Mouse (Mus musculus): ENCODE results near the gene Gid8. TPM values are rescaled to one million over a fixed set of nuclear protein-coding genes. Genes with fewer than 3 reads are reported as not detected.
"Not testable (repeated sequence)": the region's sequence is repeated elsewhere in the genome, so short reads cannot be mapped to it uniquely, and the experiment has no call there.

The Gid8 gene
- polyA plus RNA-seq, 1 experiment from 2014 or later, result 54.9 TPM

GRCm38 (mm10) chr2:180711527-180711926 is 1.6 kb downstream of the Gid8 start:
- peaks cover 40% of the 10 kb centered on the region for H3K4me1 ChIP-seq
- peaks cover 14% of the 10 kb centered on the region for H3K36me3 ChIP-seq
- no peak overlapping the region for H3K27ac ChIP-seq (replicated peaks)
- H3K9ac ChIP-seq (replicated peaks), result peak overlapping the region; percentile 97
- no peaks in the 10 kb centered on the region for H3K27me3 ChIP-seq (replicated peaks)
- WGBS, result 47% methylated on average over 4 of the region's 4 CpGs
- ATAC-seq (ENCODE audit: low FRiP score), result no peak
- peak overlapping the region; percentile 96; the same call in 1 of the 2 replicates for H3K4me3 ChIP-seq (replicated peaks)
- peak overlapping the region; percentile 76 for H3K4me2 ChIP-seq
- H3K9me3 ChIP-seq (replicated peaks), result no peaks in the 10 kb centered on the region

- 95% methylated on average over 5 of the region's 5 CpGs for WGBS
- Histone ChIP-seq H3K9ac (replicated peaks) (no peak overlapping the region), H3K4me3 (replicated peaks) (no peak overlapping the region), H3K9me3 (replicated peaks) (no peaks in the 10 kb centered on the region), H3K4me1 (peaks cover 36% of the 10 kb centered on the region), H3K27me3 (replicated peaks) (no peaks in the 10 kb centered on the region), H3K4me2 (no peak overlapping the region), H3K36me3 (peaks cover 21% of the 10 kb centered on the region), H3K27ac (replicated peaks) (no peak overlapping the region)
- no peak for ATAC-seq (ENCODE audit: low FRiP score)
Observed at GRCm38 (mm10) chr2:180712037-180712689, 2.2 kb downstream of the Gid8 start.

- not testable (repeated sequence) for H3K9me3 ChIP-seq (replicated peaks)
- 94% methylated on average over 5 of the region's 5 CpGs for WGBS
- H3K36me3 ChIP-seq, result peaks cover 64% of the 10 kb centered on the region
Observed at GRCm38 (mm10) chr2:180722748-180723147, 12.8 kb downstream of the Gid8 start.

GRCm38 (mm10) chr2:180723865-180724264 is 13.9 kb downstream of the Gid8 start:
- H3K4me1 ChIP-seq, result peaks cover 8% of the 10 kb centered on the region
- peaks cover 53% of the 10 kb centered on the region for H3K36me3 ChIP-seq
- H3K4me2 ChIP-seq, result no peak overlapping the region
- no peak overlapping the region for H3K4me3 ChIP-seq (replicated peaks)
- no peak for ATAC-seq (ENCODE audit: low FRiP score)
- no peak overlapping the region for H3K9ac ChIP-seq (replicated peaks)
- no peak overlapping the region for H3K27ac ChIP-seq (replicated peaks)
- WGBS, result 70% methylated on average over 2 of the region's 2 CpGs
- H3K27me3 ChIP-seq (replicated peaks), result no peaks in the 10 kb centered on the region
- H3K9me3 ChIP-seq (replicated peaks), result no peaks in the 10 kb centered on the region

More at GRCm38 (mm10) chr2:180722748-180723147, 12.8 kb downstream of the Gid8 start:
- not testable (repeated sequence) for H3K27ac ChIP-seq (replicated peaks); H3K27me3 ChIP-seq (replicated peaks); H3K9ac ChIP-seq (replicated peaks); H3K4me1 ChIP-seq; H3K4me2 ChIP-seq; ATAC-seq (ENCODE audit: low FRiP score); H3K4me3 ChIP-seq (replicated peaks)

GRCm38 (mm10) chr2:180724585-180725413 is 14.9 kb downstream of the Gid8 start, which contains the start of gene Slc17a9:
TSS of gene Slc17a9 (plus strand) at chr2:180725263.
- Histone ChIP-seq H3K9me3 (replicated peaks) (no peaks in the 10 kb centered on the region), H3K27me3 (replicated peaks) (no peaks in the 10 kb centered on the region), H3K4me3 (replicated peaks) (no peak within 1 kb of the TSS), H3K27ac (replicated peaks) (no peak within 1 kb of the TSS), H3K4me1 (peaks cover 8% of the 10 kb centered on the region), H3K9ac (replicated peaks) (no peak within 1 kb of the TSS), H3K36me3 (peaks cover 45% of the 10 kb centered on the region), H3K4me2 (peak within 1 kb of the TSS; percentile 34)
- ATAC-seq (ENCODE audit: low FRiP score), result no peak
- 7% methylated on average over 18 of the region's 18 CpGs for WGBS

GRCm38 (mm10) chr2:180725414-180725778 is 15.5 kb downstream of the Gid8 start:
- no peak overlapping the region for H3K27ac ChIP-seq (replicated peaks)
- no peak overlapping the region for H3K9ac ChIP-seq (replicated peaks)
- ATAC-seq (ENCODE audit: low FRiP score), result no peak
- peaks cover 8% of the 10 kb centered on the region for H3K4me1 ChIP-seq
- no peak overlapping the region for H3K4me3 ChIP-seq (replicated peaks)
- no peaks in the 10 kb centered on the region for H3K27me3 ChIP-seq (replicated peaks)
- H3K4me2 ChIP-seq, result peak overlapping the region; percentile 34
- no peaks in the 10 kb centered on the region for H3K9me3 ChIP-seq (replicated peaks)
- 7% methylated on average over 6 of the region's 6 CpGs for WGBS
- H3K36me3 ChIP-seq, result peaks cover 39% of the 10 kb centered on the region

GRCm38 (mm10) chr2:180725856-180726629 is 16.1 kb downstream of the Gid8 start:
- Histone ChIP-seq H3K9ac (replicated peaks) (no peak overlapping the region), H3K36me3 (peaks cover 33% of the 10 kb centered on the region), H3K9me3 (replicated peaks) (no peaks in the 10 kb centered on the region), H3K4me1 (peaks cover 8% of the 10 kb centered on the region), H3K4me3 (replicated peaks) (no peak overlapping the region), H3K27me3 (replicated peaks) (no peaks in the 10 kb centered on the region), H3K4me2 (no peak overlapping the region), H3K27ac (replicated peaks) (no peak overlapping the region)
- 47% methylated on average over 8 of the region's 8 CpGs for WGBS
- no peak for ATAC-seq (ENCODE audit: low FRiP score)

- 79% methylated on average over 6 of the region's 6 CpGs for WGBS
- no peak overlapping the region for H3K27ac ChIP-seq (replicated peaks)
- peaks cover 8% of the 10 kb centered on the region for H3K4me1 ChIP-seq
- H3K9me3 ChIP-seq (replicated peaks), result no peaks in the 10 kb centered on the region
- H3K36me3 ChIP-seq, result peaks cover 25% of the 10 kb centered on the region
- ATAC-seq (ENCODE audit: low FRiP score), result no peak
- H3K4me2 ChIP-seq, result no peak overlapping the region
- no peak overlapping the region for H3K9ac ChIP-seq (replicated peaks)
- no peak overlapping the region for H3K4me3 ChIP-seq (replicated peaks)
- no peaks in the 10 kb centered on the region for H3K27me3 ChIP-seq (replicated peaks)
Observed at GRCm38 (mm10) chr2:180726658-180727442, 16.9 kb downstream of the Gid8 start.

GRCm38 (mm10) chr2:180727613-180728021 is 17.7 kb downstream of the Gid8 start:
- no peak for ATAC-seq (ENCODE audit: low FRiP score)
- Histone ChIP-seq H3K9me3 (replicated peaks) (no peaks in the 10 kb centered on the region), H3K36me3 (peaks cover 18% of the 10 kb centered on the region), H3K9ac (replicated peaks) (no peak overlapping the region), H3K4me2 (no peak overlapping the region), H3K27ac (replicated peaks) (no peak overlapping the region), H3K4me1 (peaks cover 8% of the 10 kb centered on the region), H3K4me3 (replicated peaks) (no peak overlapping the region), H3K27me3 (replicated peaks) (no peaks in the 10 kb centered on the region)
- WGBS, result 20% methylated on average over 4 of the region's 4 CpGs

GRCm38 (mm10) chr2:180731036-180731435 is 21.1 kb downstream of the Gid8 start:
- Histone ChIP-seq H3K4me2 (no peak overlapping the region), H3K9me3 (replicated peaks) (no peaks in the 10 kb centered on the region), H3K27ac (replicated peaks) (no peak overlapping the region), H3K36me3 (no peaks in the 10 kb centered on the region), H3K4me3 (replicated peaks) (no peak overlapping the region), H3K27me3 (replicated peaks) (no peaks in the 10 kb centered on the region; the same call in 1 of the 2 replicates), H3K9ac (replicated peaks) (no peak overlapping the region), H3K4me1 (no peaks in the 10 kb centered on the region)
- WGBS, result 76% methylated on average over 3 of the region's 3 CpGs
- no peak for ATAC-seq (ENCODE audit: low FRiP score)

GRCm38 (mm10) chr2:180731984-180732383 is 22.1 kb downstream of the Gid8 start:
- Histone ChIP-seq H3K36me3 (no peaks in the 10 kb centered on the region), H3K4me3 (replicated peaks) (no peak overlapping the region), H3K4me1 (no peaks in the 10 kb centered on the region), H3K27me3 (replicated peaks) (no peaks in the 10 kb centered on the region; the same call in 1 of the 2 replicates), H3K4me2 (no peak overlapping the region), H3K9me3 (replicated peaks) (no peaks in the 10 kb centered on the region), H3K27ac (replicated peaks) (no peak overlapping the region), H3K9ac (replicated peaks) (no peak overlapping the region)
- 81% methylated on average over 6 of the region's 6 CpGs for WGBS
- ATAC-seq (ENCODE audit: low FRiP score), result no peak

Measured in neural tube, embryonic 15.5 days (tissue).